Mouse (Mus musculus) cerebellum, adult 2 months (tissue): ENCODE measurements around the gene D1Ertd622e. TPM values are rescaled to one million over a fixed set of nuclear protein-coding genes. Genes with fewer than 3 reads are reported as not detected.
A peak's percentile ranks its signal among the peaks of the same experiment; 100 is the strongest.

Source experiments
- DNase-seq, 2 experiments: peaks; one replicate each; pipeline ENCODE4 v3.0.0; 2021
- H3K27ac ChIP-seq: fragments of 200-500 bp; 2 replicates; pipeline ENCODE4 v1.5.1; 2012; ENCODE audit warnings: low read length, control low read depth, inconsistent platforms; ENCODE audit not compliant: insufficient read depth
- H3K27me3 ChIP-seq: fragments of 200-500 bp; 2 replicates; pipeline ENCODE4 v1.6.1; 2012; ENCODE audit warnings: inconsistent platforms, mild to moderate bottlenecking, low read length, moderate library complexity; ENCODE audit not compliant: control insufficient read depth, insufficient read depth
- H3K4me1 ChIP-seq: fragments of 200-500 bp; 2 replicates; pipeline ENCODE4 v1.6.1; 2011; ENCODE audit warnings: low read length; ENCODE audit not compliant: control insufficient read depth, insufficient read depth
- H3K4me3 ChIP-seq: fragments of 200-500 bp; replicated peaks from 2 replicates; pipeline ENCODE3; 2011; ENCODE audit warnings: mild to moderate bottlenecking, low read depth, low read length, control low read depth; ENCODE audit not compliant: insufficient read depth
- CTCF ChIP-seq: fragments of 200-500 bp; IDR thresholded peaks from 2 replicates; pipeline ENCODE4 v1.5.1; 2011; ENCODE audit warnings: low read depth, mild to moderate bottlenecking, control low read depth, low read length, moderate library complexity, borderline replicate concordance; ENCODE audit not compliant: insufficient read depth
- POLR2A ChIP-seq: fragments of 200-500 bp; IDR thresholded peaks from 2 replicates; pipeline ENCODE4 v1.6.1; 2011; ENCODE audit warnings: low read length, control low read depth, borderline replicate concordance; ENCODE audit not compliant: insufficient read depth
- WGBS: fragments of 180-500 bp; shearing (Covaris S2); methylation state at CpG from one replicate; pipeline ENCODE4 v1.1.7; 2018; 5-methylcytosine and 5-hydroxymethylcytosine counted together
- polyA plus RNA-seq: library from polyadenylated mRNA; depleted of rRNA; stranded (reverse); fragments of >200 nt; gene quantifications from 2 replicates; pipeline ENCODE4 v1.2.3, GENCODE M21; 2012; rRNA removed

D1Ertd622e gene
- polyA plus RNA-seq, 1 experiment: 49.7 TPM

DNA sequence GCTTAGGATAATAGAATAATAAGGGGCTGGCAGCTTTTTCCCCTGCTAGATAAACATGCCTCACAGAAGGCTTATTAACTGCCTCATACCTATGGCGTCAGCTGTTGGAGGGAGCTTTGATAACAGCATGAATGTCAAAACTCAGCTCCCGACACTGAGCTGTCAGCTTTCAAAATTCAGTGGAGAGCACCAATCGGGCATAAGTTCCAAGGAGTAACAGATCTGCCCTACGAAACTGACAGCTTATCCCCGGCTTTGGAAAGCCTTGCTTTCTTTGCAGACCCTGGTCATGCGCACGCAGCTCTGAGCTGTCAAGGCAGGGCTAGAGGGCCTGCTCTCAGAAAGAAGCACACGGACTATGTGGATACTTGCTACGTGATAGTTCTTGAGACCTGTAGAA lies 91.1 kb downstream of the D1Ertd622e start:
- no peak for DNase-seq
- WGBS: 37% methylated on average over 9 of the region's 9 CpGs
- Histone ChIP-seq H3K27me3 (no peaks in the 10 kb centered on the region), H3K4me1 (no peaks in the 10 kb centered on the region), H3K4me3 (no peak overlapping the region), H3K27ac (no peak overlapping the region)
- TF ChIP-seq POLR2A: no peak
- TF ChIP-seq CTCF: no peak

DNA sequence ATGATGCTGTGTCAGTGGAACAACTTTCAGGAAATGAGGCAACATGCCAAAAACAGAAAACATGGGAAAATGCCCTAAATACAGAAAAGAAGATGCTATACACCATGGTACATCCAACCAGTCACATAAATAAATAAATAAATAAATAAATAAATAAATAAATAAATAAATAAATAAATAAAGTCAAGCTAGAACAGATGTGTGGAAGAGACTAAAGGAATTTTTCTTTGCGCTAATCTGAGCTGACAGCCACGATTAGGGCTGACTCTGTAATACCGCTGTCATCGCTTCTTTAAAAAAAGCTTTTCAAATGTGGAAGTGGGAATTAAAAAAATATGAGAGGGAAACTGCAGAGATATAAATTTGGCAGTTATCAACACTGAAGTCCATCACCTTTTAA lies 93.9 kb downstream of the D1Ertd622e start:
- TF ChIP-seq CTCF: no peak
- TF ChIP-seq POLR2A: no peak
- H3K4me3 ChIP-seq: no peak overlapping the region
- no peaks in the 10 kb centered on the region for H3K27me3 ChIP-seq
- no peak for DNase-seq
- no peaks in the 10 kb centered on the region for H3K4me1 ChIP-seq
- no peak overlapping the region for H3K27ac ChIP-seq
- WGBS: 76% methylated on average over 4 of the region's 4 CpGs

DNA sequence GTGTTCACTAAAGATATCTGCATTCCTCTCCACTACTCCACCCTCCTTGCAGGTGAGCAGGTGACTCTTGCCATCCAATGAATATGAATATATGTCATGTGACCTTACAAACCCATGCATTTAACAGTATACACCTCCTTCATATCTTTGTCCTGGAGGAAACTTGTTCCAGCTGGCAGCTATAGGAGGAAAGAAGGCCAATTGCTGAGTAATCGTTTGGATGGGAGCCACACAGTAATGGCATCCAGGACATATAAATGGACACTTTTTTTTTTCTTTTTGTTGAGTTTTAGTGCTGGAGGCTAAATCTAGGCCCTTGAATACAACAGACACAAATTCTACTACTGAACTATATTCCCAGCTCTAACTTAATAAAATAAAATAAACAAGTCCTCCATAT lies 97.2 kb downstream of the D1Ertd622e start:
- 75% methylated on average over 1 of the region's 1 CpGs for WGBS
- no peaks in the 10 kb centered on the region for H3K4me1 ChIP-seq
- H3K4me3 ChIP-seq: no peak overlapping the region
- DNase-seq: peak in 1 of 2 experiments; percentile 4
- TF ChIP-seq CTCF (no peak), POLR2A (no peak)
- H3K27me3 ChIP-seq: no peaks in the 10 kb centered on the region
- H3K27ac ChIP-seq: no peak overlapping the region

DNA sequence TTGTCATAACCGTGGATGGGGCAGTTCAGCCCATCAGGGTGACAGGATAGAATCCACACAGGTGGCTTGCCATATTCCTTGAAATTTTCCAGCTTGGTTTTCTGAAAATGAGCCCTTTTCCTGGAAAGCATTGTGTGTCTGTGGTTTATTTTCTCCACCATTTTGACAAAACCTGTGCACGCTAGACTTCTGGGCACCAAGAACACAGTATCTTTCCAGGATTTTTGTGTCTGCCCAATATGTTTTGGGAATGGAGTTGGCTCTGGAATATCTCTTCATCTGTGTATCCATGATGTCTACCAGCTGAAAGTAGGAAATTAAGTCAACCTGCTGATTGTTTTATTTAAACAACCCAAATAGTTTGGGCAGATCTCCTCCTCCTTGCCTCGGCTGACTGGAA lies 99.0 kb downstream of the D1Ertd622e start:
- no peak overlapping the region for H3K27ac ChIP-seq
- H3K4me1 ChIP-seq: no peaks in the 10 kb centered on the region
- 82% methylated on average over 3 of the region's 3 CpGs for WGBS
- DNase-seq: no peak
- TF ChIP-seq POLR2A (no peak), CTCF (no peak)
- H3K27me3 ChIP-seq: no peaks in the 10 kb centered on the region
- H3K4me3 ChIP-seq: no peak overlapping the region

Other genes with a start within 250 kb of the D1Ertd622e start
- gene Gin1, start 108.1 kb upstream of the D1Ertd622e start, polyA plus RNA-seq: 10.4 and 12.0 TPM in 2 replicates
- gene Ppip5k2, start 108.3 kb upstream of the D1Ertd622e start, polyA plus RNA-seq: 18.1 and 19.7 TPM in 2 replicates